ENCODE assay signal across 12 mouse cellular contexts in the genomic region with DNA sequence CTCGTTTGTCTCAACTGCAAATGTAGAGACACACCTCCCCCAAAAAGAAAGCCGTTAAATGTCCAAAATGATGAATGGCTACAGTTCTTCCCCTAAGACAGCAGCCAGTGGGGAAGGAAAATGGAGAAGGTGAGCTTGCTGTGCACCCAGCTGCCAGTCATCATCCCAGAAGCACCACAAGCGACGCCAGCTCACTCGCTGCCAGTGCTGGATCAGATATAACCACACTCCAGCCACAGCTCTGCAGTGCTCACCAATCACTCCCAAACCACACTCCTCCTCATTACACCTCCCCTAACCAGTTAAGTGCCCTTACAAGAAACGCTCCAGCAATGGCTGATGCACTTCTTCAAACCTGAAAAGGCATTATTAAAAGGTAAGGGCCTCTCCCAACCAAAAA.
DNase-seq lines count a peak whose midpoint lies in the region; ATAC-seq and TF ChIP-seq lines count a peak whose summit lies in the region.
"Had no signal": no experiment of that assay in that cellular context is flagged by ENCODE, and none has a peak within 500 bp of the region (broad histone marks: within the 10 kb centered on the region; RNA-seq: fewer than 3 reads in every experiment).

No protein-coding gene starts in this region.

- no peaks in the 10 kb centered on the region for H3K36me3 ChIP-seq in forebrain, embryonic 12.5 days (replicated peaks)
- no peaks in the 10 kb centered on the region for H3K36me3 ChIP-seq in forebrain, embryonic 11.5 days (ENCODE audit: control insufficient read depth, insufficient read depth, low read length)
- H3K36me3 ChIP-seq in midbrain, postnatal 0 days (ENCODE audit: insufficient read depth, low read length): no peaks in the 10 kb centered on the region
- peaks cover 23% of the 10 kb centered on the region for H3K36me3 ChIP-seq in midbrain, embryonic 10.5 days
- no peaks in the 10 kb centered on the region for H3K36me3 ChIP-seq in hindbrain, postnatal 0 days (ENCODE audit: insufficient read depth, low read length)
- no peaks in the 10 kb centered on the region for H3K36me3 ChIP-seq in midbrain, embryonic 15.5 days (replicated peaks)
- H3K36me3 ChIP-seq: heart, embryonic 13.5 days; stomach, embryonic 15.5 days had no signal

- H3K4me3 ChIP-seq in forebrain, embryonic 12.5 days (replicated peaks): no peak overlapping the region
- no peak overlapping the region for H3K4me3 ChIP-seq in forebrain, embryonic 11.5 days (ENCODE audit: low read depth, low read length)
- no peak overlapping the region for H3K4me3 ChIP-seq in midbrain, postnatal 0 days (ENCODE audit: low read depth, low read length)
- H3K4me3 ChIP-seq in midbrain, embryonic 10.5 days: no peak overlapping the region
- H3K4me3 ChIP-seq in hindbrain, postnatal 0 days (ENCODE audit: low read length): no peak overlapping the region
- H3K4me3 ChIP-seq in midbrain, embryonic 15.5 days: no peak overlapping the region
- H3K4me3 ChIP-seq: heart, embryonic 13.5 days; stomach, embryonic 15.5 days had no signal

- 0 out of 2 replicates have a peak overlapping the region, but pooled peaks have one; percentile 21 for H3K27ac ChIP-seq in forebrain, embryonic 12.5 days
- no peak overlapping the region for H3K27ac ChIP-seq in forebrain, embryonic 11.5 days (ENCODE audit: low read depth, low read length)
- H3K27ac ChIP-seq in midbrain, postnatal 0 days (ENCODE audit: low read depth, low read length): no peak overlapping the region
- H3K27ac ChIP-seq in midbrain, embryonic 10.5 days (replicated peaks): no peak overlapping the region
- H3K27ac ChIP-seq in hindbrain, postnatal 0 days: 0 out of 2 replicates have a peak overlapping the region, but pooled peaks have one; percentile 23
- no peak overlapping the region for H3K27ac ChIP-seq in midbrain, embryonic 15.5 days
- H3K27ac ChIP-seq: heart, embryonic 13.5 days; kidney, postnatal 0 days; stomach, embryonic 15.5 days had no signal

- no peak overlapping the region for H3K4me2 ChIP-seq in forebrain, embryonic 12.5 days
- no peak overlapping the region for H3K4me2 ChIP-seq in forebrain, embryonic 11.5 days (ENCODE audit: low read depth, low read length, severe bottlenecking)
- no peak overlapping the region for H3K4me2 ChIP-seq in midbrain, postnatal 0 days (ENCODE audit: low read depth, low read length, poor library complexity, severe bottlenecking)
- H3K4me2 ChIP-seq in hindbrain, postnatal 0 days (ENCODE audit: low read depth, low read length): 0 out of 2 replicates have a peak overlapping the region, but pooled peaks have one; percentile 22
- H3K4me2 ChIP-seq in midbrain, embryonic 15.5 days: no peak overlapping the region
- H3K4me2 ChIP-seq: heart, embryonic 13.5 days; stomach, embryonic 15.5 days had no signal

- peaks cover 14% of the 10 kb centered on the region for H3K4me1 ChIP-seq in forebrain, embryonic 12.5 days
- H3K4me1 ChIP-seq in forebrain, embryonic 11.5 days (replicated peaks; ENCODE audit: control insufficient read depth, insufficient read depth, low read length): peaks cover 2% of the 10 kb centered on the region; the same call in 1 of the 2 replicates
- H3K4me1 ChIP-seq in midbrain, postnatal 0 days (ENCODE audit: insufficient read depth, low read length): no peaks in the 10 kb centered on the region
- peaks cover 25% of the 10 kb centered on the region for H3K4me1 ChIP-seq in midbrain, embryonic 10.5 days
- no peaks in the 10 kb centered on the region for H3K4me1 ChIP-seq in hindbrain, postnatal 0 days (ENCODE audit: insufficient read depth, low read length)
- H3K4me1 ChIP-seq in midbrain, embryonic 15.5 days: 0 out of 2 replicates have a peak, but pooled peaks cover 3% of the 10 kb centered on the region
- H3K4me1 ChIP-seq: stomach, embryonic 15.5 days had no signal

- WGBS in forebrain, embryonic 12.5 days: 51% methylated on average over 6 of the region's 6 CpGs
- WGBS in forebrain, embryonic 11.5 days: 65% methylated on average over 6 of the region's 6 CpGs
- WGBS in midbrain, postnatal 0 days: 63% methylated on average over 6 of the region's 6 CpGs
- WGBS in midbrain, embryonic 10.5 days: 85% methylated on average over 6 of the region's 6 CpGs
- 26% methylated on average over 6 of the region's 6 CpGs for WGBS in hindbrain, postnatal 0 days
- 60% methylated on average over 6 of the region's 6 CpGs for WGBS in midbrain, embryonic 15.5 days

- H3K9ac ChIP-seq in forebrain, embryonic 12.5 days: no peak overlapping the region
- no peak overlapping the region for H3K9ac ChIP-seq in forebrain, embryonic 11.5 days (ENCODE audit: low read length)
- H3K9ac ChIP-seq in midbrain, postnatal 0 days (replicated peaks; ENCODE audit: low read length, poor library complexity, severe bottlenecking): no peak overlapping the region
- H3K9ac ChIP-seq in hindbrain, postnatal 0 days (replicated peaks; ENCODE audit: low read length): no peak overlapping the region
- H3K9ac ChIP-seq in midbrain, embryonic 15.5 days: no peak overlapping the region
- H3K9ac ChIP-seq: heart, embryonic 13.5 days; stomach, embryonic 15.5 days had no signal

- no peak for ATAC-seq in forebrain, embryonic 12.5 days (ENCODE audit: low FRiP score)
- ATAC-seq in forebrain, embryonic 11.5 days (replicated peaks; ENCODE audit: low FRiP score): no peak
- no peak for ATAC-seq in midbrain, postnatal 0 days (ENCODE audit: low FRiP score)
- ATAC-seq in hindbrain, postnatal 0 days: no peak
- no peak for ATAC-seq in midbrain, embryonic 15.5 days (replicated peaks)

- DNase-seq in forebrain, embryonic 11.5 days (ENCODE audit: low spot score): no peak
- DNase-seq in midbrain, postnatal 0 days (ENCODE audit: low spot score): peak; percentile 46
- no peak for DNase-seq in midbrain, embryonic 10.5 days (ENCODE audit: low spot score)
- DNase-seq in hindbrain, postnatal 0 days (ENCODE audit: low spot score): peak; percentile 42
- DNase-seq in thymus, postnatal 4 days: peak; percentile 46
- DNase-seq in retina, embryonic 14.5 days (ENCODE audit: low spot score): no peak
- DNase-seq: midbrain, embryonic 14.5 days had no signal

- TF ChIP-seq CTCF in midbrain, postnatal 0 days (IDR thresholded peaks at IDR 0.05): no peak
- no peak for TF ChIP-seq CTCF in hindbrain, postnatal 0 days (IDR thresholded peaks at IDR 0.05; ENCODE audit: low read depth)

- no peaks in the 10 kb centered on the region for H3K27me3 ChIP-seq in forebrain, embryonic 12.5 days
- H3K27me3 ChIP-seq in forebrain, embryonic 11.5 days (ENCODE audit: control insufficient read depth, insufficient read depth, low read length): no peaks in the 10 kb centered on the region
- no peaks in the 10 kb centered on the region for H3K27me3 ChIP-seq in midbrain, postnatal 0 days (ENCODE audit: insufficient read depth, low read length)
- no peaks in the 10 kb centered on the region for H3K27me3 ChIP-seq in midbrain, embryonic 10.5 days (ENCODE audit: low read depth, poor library complexity, severe bottlenecking)
- H3K27me3 ChIP-seq in hindbrain, postnatal 0 days (ENCODE audit: insufficient read depth, low read length): no peaks in the 10 kb centered on the region
- H3K27me3 ChIP-seq in midbrain, embryonic 15.5 days (replicated peaks): no peaks in the 10 kb centered on the region
- H3K27me3 ChIP-seq: heart, embryonic 13.5 days; stomach, embryonic 15.5 days had no signal

- no peaks in the 10 kb centered on the region for H3K9me3 ChIP-seq in forebrain, embryonic 12.5 days
- no peaks in the 10 kb centered on the region for H3K9me3 ChIP-seq in forebrain, embryonic 11.5 days (ENCODE audit: control insufficient read depth, low read length)
- no peaks in the 10 kb centered on the region for H3K9me3 ChIP-seq in midbrain, postnatal 0 days (ENCODE audit: low read length)
- no peaks in the 10 kb centered on the region for H3K9me3 ChIP-seq in midbrain, embryonic 10.5 days (replicated peaks)
- no peaks in the 10 kb centered on the region for H3K9me3 ChIP-seq in hindbrain, postnatal 0 days (ENCODE audit: low read length)
- H3K9me3 ChIP-seq in midbrain, embryonic 15.5 days: no peaks in the 10 kb centered on the region
- H3K9me3 ChIP-seq: heart, embryonic 13.5 days; stomach, embryonic 15.5 days had no signal

Comparison
In these comparisons a context has a peak if more than half of its experiments do, and no peak if none do; other contexts are left out.
1. H3K27ac ChIP-seq: peak in forebrain, embryonic 12.5 days (single experiment) and hindbrain, postnatal 0 days (single experiment); none in forebrain, embryonic 11.5 days (single experiment), midbrain, postnatal 0 days (single experiment), midbrain, embryonic 10.5 days (single experiment) and midbrain, embryonic 15.5 days (single experiment).
2. DNase-seq: peak in midbrain, postnatal 0 days (single experiment), hindbrain, postnatal 0 days (single experiment) and thymus, postnatal 4 days (single experiment); none in forebrain, embryonic 11.5 days (single experiment), midbrain, embryonic 10.5 days (single experiment) and retina, embryonic 14.5 days (single experiment).